Mouse (Mus musculus) cerebellum, adult 2 months (tissue): ENCODE measurements around the gene Itpr1.

Experiments used
- CTCF ChIP-seq: fragments of 200-500 bp; IDR thresholded peaks from 2 replicates; pipeline ENCODE4 v1.5.1; 2011; ENCODE audit warnings: low read depth, mild to moderate bottlenecking, control low read depth, low read length, moderate library complexity, borderline replicate concordance; ENCODE audit not compliant: insufficient read depth
- POLR2A ChIP-seq: fragments of 200-500 bp; IDR thresholded peaks from 2 replicates; pipeline ENCODE4 v1.6.1; 2011; ENCODE audit warnings: low read length, control low read depth, borderline replicate concordance; ENCODE audit not compliant: insufficient read depth

DNA sequence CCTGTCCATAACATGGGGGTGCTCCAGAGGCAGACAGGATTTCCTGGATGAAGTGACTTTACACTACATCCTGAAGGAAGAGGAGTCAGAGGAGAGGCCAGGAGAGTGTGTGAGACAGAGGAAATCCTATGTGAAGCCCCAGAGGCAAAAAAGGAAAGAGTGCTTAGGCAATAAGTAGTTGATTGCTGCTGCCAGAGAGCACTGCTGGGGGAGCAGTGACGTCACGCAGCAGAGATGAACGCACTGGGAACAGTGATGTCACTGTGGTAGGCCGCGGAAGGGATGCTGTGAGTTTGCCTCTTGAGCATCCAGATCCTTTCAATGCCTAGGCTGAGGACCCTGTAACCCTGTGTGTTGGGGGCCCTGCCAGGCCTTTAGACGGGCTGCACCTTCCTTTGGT, 264.7 kb downstream of the Itpr1 start:
- TF ChIP-seq CTCF, result no peak
- no peak for TF ChIP-seq POLR2A
